Mouse (Mus musculus): Measurements from ENCODE around the gene Ak9. TPM values are rescaled to one million over a fixed set of nuclear protein-coding genes. Genes with fewer than 3 reads are reported as not detected.

Gene Ak9
- total RNA-seq, 1 experiment from 2014 or later = 0.04 TPM

Other genes with a start within 250 kb of the Ak9 start
- gene Gpr6, start 231.7 kb upstream of the Ak9 start, total RNA-seq (2021) = not detected in 2 replicates
- gene Fig4, start 720 bp upstream of the Ak9 start, total RNA-seq (2021) = 14.3 and 14.6 TPM in 2 replicates
- 16.7 and 18.7 TPM in 2 replicates for gene Zbtb24, start 146.4 kb downstream of the Ak9 start, total RNA-seq (2021)
- gene Mical1, start 172.3 kb downstream of the Ak9 start, total RNA-seq (2021) = 8.6 and 20.7 TPM in 2 replicates
- 23.5 and 25.0 TPM in 2 replicates for gene Smpd2, start 186.4 kb downstream of the Ak9 start, total RNA-seq (2021)
- gene Ppil6, start 186.5 kb downstream of the Ak9 start, total RNA-seq (2021) = 1.0 and 1.1 TPM in 2 replicates
- 186 and 213 TPM in 2 replicates for gene Cd164, start 215.4 kb downstream of the Ak9 start, total RNA-seq (2021)